Mouse (Mus musculus) forebrain, embryonic 16.5 days (tissue): ENCODE results near the gene Erp29. TPM values are rescaled to one million over a fixed set of nuclear protein-coding genes. Genes with fewer than 3 reads are reported as not detected.

Experiments
- ATAC-seq: fragments of 200-750 bp; cut with Nextera tagmentation; 2 replicates; pipeline ENCODE4 v1.8.0; 2017; ENCODE audit warnings: mild to moderate bottlenecking, moderate library complexity
- H3K27ac ChIP-seq: fragments of 300-500 bp; sonication (generic); 2 replicates; pipeline ENCODE4 v1.5.1; 2014; ENCODE audit warnings: low read length, control low read depth
- H3K27me3 ChIP-seq: fragments of 300-500 bp; sonication (generic); replicated peaks from 2 replicates; pipeline ENCODE4 v1.6.1; 2014; ENCODE audit warnings: low read length; ENCODE audit not compliant: control insufficient read depth, insufficient read depth
- H3K36me3 ChIP-seq: fragments of 300-500 bp; sonication (generic); 2 replicates; pipeline ENCODE4 v1.6.1; 2014; ENCODE audit not compliant: control insufficient read depth, insufficient read depth
- H3K4me1 ChIP-seq: fragments of 300-500 bp; sonication (generic); replicated peaks from 2 replicates; pipeline ENCODE4 v1.6.1; 2014; ENCODE audit warnings: low read length; ENCODE audit not compliant: control insufficient read depth, insufficient read depth
- H3K4me2 ChIP-seq: fragments of 300-500 bp; sonication (generic); 2 replicates; pipeline ENCODE4 v1.6.1; 2014; ENCODE audit warnings: mild to moderate bottlenecking, low read length, control low read depth
- H3K4me3 ChIP-seq: fragments of 300-500 bp; sonication (generic); replicated peaks from 2 replicates; pipeline ENCODE4 v1.5.1; 2014; ENCODE audit warnings: mild to moderate bottlenecking, low read length, control low read depth
- H3K9ac ChIP-seq: fragments of 300-500 bp; sonication (generic); replicated peaks from 2 replicates; pipeline ENCODE4 v1.6.1; 2014; ENCODE audit warnings: low read depth, low read length, control low read depth
- H3K9me3 ChIP-seq: fragments of 300-500 bp; sonication (generic); 2 replicates; pipeline ENCODE4 v1.6.1; 2016; ENCODE audit warnings: low read length; ENCODE audit not compliant: control insufficient read depth
- WGBS: fragments of 180-500 bp; shearing (Covaris S2); extraction: QIAGEN DNeasy Blood & Tissue Kit; methylation state at CpG from one replicate; pipeline ENCODE4 v1.1.7; 2014; 5-methylcytosine and 5-hydroxymethylcytosine counted together
- polyA plus RNA-seq: library from polyadenylated mRNA; unstranded; fragments of >200 nt; fragmentation: Nextera tagmentation; extraction: Ambion mirVana; gene quantifications from 2 replicates; pipeline ENCODE4 v1.2.1, GENCODE M21; 2015

Erp29 gene
- polyA plus RNA-seq, 1 experiment from 2014 or later = 159 TPM

DNA sequence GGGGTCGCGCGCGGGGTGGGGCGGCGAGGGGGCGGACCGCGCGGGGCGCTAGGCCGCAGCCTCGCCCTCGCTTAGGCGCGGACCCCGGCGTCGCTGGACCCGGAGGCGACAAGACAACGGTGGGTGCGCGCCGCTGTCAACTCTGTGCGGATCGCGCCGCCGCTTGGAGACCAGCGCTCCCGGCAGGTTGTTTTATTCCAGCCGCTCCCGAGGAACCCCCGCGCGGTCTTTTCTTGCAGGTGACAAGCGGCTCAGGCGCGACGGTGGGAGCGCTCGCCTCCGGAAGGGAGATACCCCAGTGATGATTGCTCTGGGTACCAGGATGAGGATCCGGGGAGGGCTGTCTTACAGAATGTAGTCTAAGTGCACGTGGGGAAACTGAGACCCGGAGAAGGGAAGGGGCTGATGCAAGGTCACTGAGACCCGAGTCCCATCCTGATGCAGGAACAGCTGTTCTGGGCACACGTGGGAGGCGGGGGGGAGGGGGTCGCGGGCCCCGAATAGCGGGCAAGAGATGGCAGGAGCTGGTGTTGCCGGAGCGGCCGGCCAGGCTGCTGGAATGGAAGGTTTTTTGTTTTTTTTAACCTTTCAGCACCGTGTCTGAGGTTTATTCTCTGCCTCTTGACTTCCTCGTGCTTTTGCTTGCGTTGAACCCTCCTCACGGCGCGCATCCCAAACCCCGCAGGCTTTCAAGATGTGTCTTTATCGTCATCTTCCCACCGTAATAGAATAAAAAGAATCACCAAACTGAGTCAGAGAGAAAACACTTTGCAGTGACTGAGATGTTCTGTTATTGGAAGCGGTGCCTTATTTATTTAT, 54.0 kb downstream of the Erp29 start:
- under 1% methylated on average over 66 of the region's 67 CpGs for WGBS
- peak overlapping the region; percentile 85 for H3K4me3 ChIP-seq
- peak overlapping the region; percentile 64 for H3K4me2 ChIP-seq
- H3K27me3 ChIP-seq = no peaks in the 10 kb centered on the region
- peaks cover 17% of the 10 kb centered on the region for H3K4me1 ChIP-seq
- H3K27ac ChIP-seq = peak overlapping the region; percentile 56
- ATAC-seq = peak; percentile 78
- H3K36me3 ChIP-seq = no peaks in the 10 kb centered on the region
- peak overlapping the region; percentile 81 for H3K9ac ChIP-seq
- no peaks in the 10 kb centered on the region for H3K9me3 ChIP-seq

DNA sequence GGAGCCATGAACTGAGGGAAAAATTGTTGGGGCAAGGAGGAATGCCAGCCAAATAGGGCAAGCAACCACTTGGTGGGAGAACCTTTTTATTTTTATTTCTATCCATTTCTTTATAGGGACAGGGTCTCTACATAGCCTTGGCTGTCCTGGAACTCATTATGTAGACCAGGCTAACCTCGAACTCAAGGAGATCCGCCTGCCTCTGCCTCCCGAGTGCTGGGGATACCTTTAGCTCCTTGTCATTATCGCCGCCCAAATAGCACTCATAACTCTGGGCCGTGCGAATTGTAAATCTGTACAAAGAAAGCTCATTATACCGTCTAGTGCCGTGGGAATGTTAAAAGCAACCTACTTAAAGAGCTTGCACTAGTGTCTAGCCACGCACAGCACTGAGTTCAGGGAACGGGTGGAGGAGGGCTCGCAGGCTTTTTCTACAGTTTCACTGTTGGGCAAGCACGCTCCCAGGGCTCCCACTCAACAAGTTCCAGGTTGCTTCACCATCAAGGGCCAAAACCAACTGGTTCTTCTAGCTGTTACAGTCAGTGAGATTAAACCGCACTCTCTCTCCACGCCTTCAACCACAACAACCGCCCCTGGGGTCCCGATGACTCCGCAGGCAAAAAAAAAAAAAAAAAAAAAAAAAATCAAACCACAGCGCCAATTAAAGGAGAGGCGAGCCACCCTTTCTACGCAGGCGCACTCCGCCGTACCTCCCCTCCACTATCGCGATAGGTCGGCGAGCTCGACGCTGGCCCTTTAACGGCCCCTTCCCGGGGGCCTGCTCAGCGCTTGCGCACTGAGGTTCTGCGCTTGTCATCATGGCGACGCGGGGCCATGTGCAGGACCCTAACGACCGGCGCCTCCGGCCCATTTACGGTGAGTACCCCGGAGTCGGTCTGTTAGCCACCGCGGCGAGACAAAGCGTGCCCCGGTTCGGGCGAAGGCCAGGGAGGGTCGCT, 54.8 kb downstream of the Erp29 start, which contains the start of gene Naa25:
Gene Naa25, plus strand, starts transcription at position 750 of the 959 bp plus-strand sequence.
- ATAC-seq = peak; percentile 98
- Histone ChIP-seq H3K27ac (peak within 1 kb of the TSS; percentile 77), H3K27me3 (no peaks in the 10 kb centered on the region), H3K36me3 (no peaks in the 10 kb centered on the region), H3K9ac (peak within 1 kb of the TSS; percentile 81), H3K9me3 (no peaks in the 10 kb centered on the region), H3K4me1 (peaks cover 17% of the 10 kb centered on the region), H3K4me2 (peak within 1 kb of the TSS; percentile 64), H3K4me3 (peak within 1 kb of the TSS; percentile 85)
- 9% methylated on average over 53 of the region's 53 CpGs for WGBS

DNA sequence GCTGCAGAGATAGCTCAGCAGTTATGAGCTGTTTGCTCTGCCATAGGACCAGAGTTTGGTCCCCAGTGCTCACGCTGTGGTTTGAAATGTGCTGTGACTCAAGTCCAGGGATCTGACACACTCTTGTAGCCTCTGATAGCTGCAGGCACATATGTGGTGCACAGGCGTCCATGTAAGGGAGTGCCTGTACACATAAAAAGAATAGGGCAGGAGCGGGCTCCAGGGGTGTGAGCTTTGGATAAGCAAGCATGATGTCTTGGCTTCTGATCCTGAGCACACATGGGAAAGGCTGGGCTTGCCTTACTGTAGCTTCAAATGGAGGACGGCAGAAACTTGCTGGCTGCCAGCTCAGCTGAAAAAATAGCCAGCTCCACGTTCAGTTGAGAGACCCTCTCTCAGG, 56.7 kb downstream of the Erp29 start:
- Histone ChIP-seq H3K27ac (no peak overlapping the region), H3K27me3 (no peaks in the 10 kb centered on the region), H3K9ac (no peak overlapping the region), H3K4me2 (no peak overlapping the region), H3K36me3 (no peaks in the 10 kb centered on the region), H3K9me3 (no peaks in the 10 kb centered on the region), H3K4me1 (peaks cover 17% of the 10 kb centered on the region), H3K4me3 (no peak overlapping the region)
- ATAC-seq = no peak
- 87% methylated on average over 5 of the region's 5 CpGs for WGBS

DNA sequence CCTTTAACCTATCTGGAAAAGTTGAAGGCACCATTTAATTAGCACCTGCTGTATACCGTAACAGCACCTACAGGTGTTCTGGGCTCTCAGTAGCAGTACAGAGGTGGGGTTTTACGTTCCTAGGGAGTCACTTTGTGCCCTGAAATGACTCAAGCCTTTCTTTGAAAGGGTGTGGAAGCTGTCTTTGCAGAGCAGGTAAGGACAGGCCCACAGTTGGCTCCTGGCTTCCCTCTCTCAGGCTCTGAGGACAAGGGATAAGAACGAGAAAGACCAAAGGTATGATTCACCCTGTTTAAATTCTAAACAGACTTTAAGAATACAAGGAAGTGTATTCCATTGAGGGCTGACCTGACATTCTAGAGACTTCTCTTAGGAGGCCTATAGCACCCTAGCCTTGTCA, 58.9 kb downstream of the Erp29 start:
- H3K9me3 ChIP-seq = no peaks in the 10 kb centered on the region
- H3K27me3 ChIP-seq = no peaks in the 10 kb centered on the region
- ATAC-seq = no peak
- H3K9ac ChIP-seq = no peak overlapping the region
- no peak overlapping the region for H3K4me3 ChIP-seq
- H3K4me1 ChIP-seq = 0 out of 2 replicates have a peak, but pooled peaks cover 2% of the 10 kb centered on the region
- no peaks in the 10 kb centered on the region for H3K36me3 ChIP-seq
- no peak overlapping the region for H3K27ac ChIP-seq
- 83% methylated on average over 3 of the region's 3 CpGs for WGBS
- H3K4me2 ChIP-seq = no peak overlapping the region

DNA sequence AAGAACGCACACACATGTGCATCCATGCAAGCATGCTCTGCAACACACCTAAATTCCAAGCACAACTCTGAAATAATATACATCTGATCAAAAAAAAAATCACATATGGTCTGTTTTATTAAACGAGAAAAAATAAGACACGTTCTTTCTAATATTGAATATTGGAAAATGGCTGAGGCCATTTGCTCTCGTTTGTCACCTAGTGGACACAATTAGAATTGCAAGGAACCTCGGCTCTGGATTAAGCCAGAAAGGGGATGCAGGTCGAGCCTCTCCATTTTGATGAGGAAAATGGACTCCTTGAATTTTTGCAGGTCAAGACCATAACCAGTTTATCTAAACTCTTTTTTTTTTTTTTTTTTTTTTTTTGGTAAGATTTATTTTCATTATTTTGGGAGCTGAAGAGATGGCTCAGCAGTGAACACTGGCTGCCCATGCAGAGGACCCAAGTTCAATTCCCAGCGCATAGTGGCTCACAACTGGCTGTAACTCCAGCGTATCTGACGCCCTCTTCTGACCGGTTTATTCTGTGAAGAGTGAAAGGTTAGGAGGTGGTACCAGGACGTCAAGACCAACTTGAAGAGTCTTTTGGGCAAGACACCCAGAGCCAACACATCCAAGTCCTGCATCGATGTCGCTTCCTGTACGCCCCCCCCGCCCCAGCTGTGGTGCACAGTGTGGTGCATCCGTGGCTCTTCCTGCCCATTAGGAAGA, 59.5 kb downstream of the Erp29 start:
- H3K4me1 ChIP-seq = 0 out of 2 replicates have a peak, but pooled peaks cover 2% of the 10 kb centered on the region
- ATAC-seq = no peak
- no peak overlapping the region for H3K4me3 ChIP-seq
- no peaks in the 10 kb centered on the region for H3K36me3 ChIP-seq
- H3K9ac ChIP-seq = no peak overlapping the region
- 59% methylated on average over 16 of the region's 16 CpGs for WGBS
- no peaks in the 10 kb centered on the region for H3K27me3 ChIP-seq
- no peaks in the 10 kb centered on the region for H3K9me3 ChIP-seq
- H3K4me2 ChIP-seq = no peak overlapping the region
- H3K27ac ChIP-seq = no peak overlapping the region

DNA sequence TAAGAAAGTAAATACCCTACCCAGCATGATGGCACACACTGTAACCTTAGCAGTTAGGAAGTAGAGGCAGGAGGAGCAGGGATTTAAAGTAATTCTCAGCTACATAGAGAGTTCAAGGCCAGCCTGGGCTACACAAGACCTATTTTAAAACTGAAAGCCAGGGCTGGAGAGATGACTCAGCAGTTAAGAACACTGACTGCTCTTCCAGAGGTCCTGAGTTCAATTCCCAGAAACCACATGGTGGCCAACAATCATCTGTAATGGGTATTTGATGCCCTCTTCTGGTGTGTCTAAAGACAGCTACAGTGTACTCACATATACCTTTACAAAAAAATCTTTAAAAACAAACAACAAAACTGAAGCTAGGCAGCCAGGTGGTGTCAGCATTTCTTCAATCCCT, 62.6 kb downstream of the Erp29 start:
- ATAC-seq = no peak
- no peaks in the 10 kb centered on the region for H3K9me3 ChIP-seq
- no peak overlapping the region for H3K4me2 ChIP-seq
- H3K36me3 ChIP-seq = no peaks in the 10 kb centered on the region
- peaks cover 4% of the 10 kb centered on the region; the same call in 1 of the 2 replicates for H3K4me1 ChIP-seq
- H3K27ac ChIP-seq = no peak overlapping the region
- no peaks in the 10 kb centered on the region for H3K27me3 ChIP-seq
- no peak overlapping the region for H3K9ac ChIP-seq
- no peak overlapping the region for H3K4me3 ChIP-seq

DNA sequence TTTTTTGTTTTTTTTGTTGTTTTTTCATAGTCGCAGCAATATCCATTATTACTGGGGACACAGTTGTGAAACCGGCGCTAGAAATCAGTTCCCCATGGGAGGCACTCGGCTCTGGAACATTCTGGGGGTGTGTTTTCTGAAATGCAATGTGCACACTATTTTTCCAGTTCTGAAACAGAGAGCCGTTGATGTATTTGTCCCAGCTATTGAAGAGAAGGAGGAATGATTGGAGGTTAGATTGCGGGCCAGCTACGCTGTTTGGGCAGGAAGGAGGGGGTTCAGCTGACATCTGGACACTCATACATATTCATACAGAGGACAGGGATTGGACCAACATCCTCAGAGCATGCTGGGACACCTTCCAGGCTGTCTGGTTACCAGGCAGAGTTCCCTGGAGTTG, 63.2 kb downstream of the Erp29 start:
- H3K27me3 ChIP-seq = no peaks in the 10 kb centered on the region
- peaks cover 9% of the 10 kb centered on the region for H3K4me1 ChIP-seq
- H3K36me3 ChIP-seq = no peaks in the 10 kb centered on the region
- H3K4me3 ChIP-seq = no peak overlapping the region
- 46% methylated on average over 7 of the region's 7 CpGs for WGBS
- no peak for ATAC-seq
- no peak overlapping the region for H3K4me2 ChIP-seq
- H3K9ac ChIP-seq = no peak overlapping the region
- no peaks in the 10 kb centered on the region for H3K9me3 ChIP-seq
- no peak overlapping the region for H3K27ac ChIP-seq

DNA sequence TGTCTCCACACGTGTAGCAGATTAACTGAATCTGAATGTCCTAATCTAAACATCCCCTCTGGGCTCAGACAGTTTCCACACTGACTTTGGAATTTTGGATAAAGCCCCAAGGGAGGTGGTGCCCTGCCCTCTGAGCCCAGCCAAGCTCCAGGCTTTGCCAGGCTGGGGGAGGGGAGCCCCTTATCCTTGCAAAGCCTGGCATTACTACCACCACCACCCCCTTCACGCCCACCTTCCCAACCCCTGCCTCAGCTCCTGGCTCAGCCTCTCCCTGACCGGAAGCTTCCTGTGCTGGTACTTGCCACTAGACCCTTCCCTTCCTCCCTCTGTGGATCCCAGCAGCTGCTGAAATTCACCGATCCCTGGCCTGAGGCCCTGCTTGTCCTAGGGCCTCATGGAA, 65.2 kb downstream of the Erp29 start:
- H3K9ac ChIP-seq = no peak overlapping the region
- no peaks in the 10 kb centered on the region for H3K27me3 ChIP-seq
- no peak overlapping the region for H3K4me3 ChIP-seq
- no peak for ATAC-seq
- H3K27ac ChIP-seq = no peak overlapping the region
- H3K4me2 ChIP-seq = no peak overlapping the region
- peaks cover 25% of the 10 kb centered on the region for H3K4me1 ChIP-seq
- WGBS = 67% methylated on average over 4 of the region's 4 CpGs
- H3K9me3 ChIP-seq = no peaks in the 10 kb centered on the region
- no peaks in the 10 kb centered on the region for H3K36me3 ChIP-seq
